Mouse (Mus musculus) embryonic facial prominence, embryonic 10.5 days (tissue): Measurements from ENCODE around the gene Comtd1. TPM values are rescaled to one million over a fixed set of nuclear protein-coding genes. Genes with fewer than 3 reads are reported as not detected.

Source experiments
- DNase-seq: peaks from one replicate; pipeline ENCODE4 v3.0.0-alpha.2; 2017; ENCODE audit warnings: low spot score
- H3K27ac ChIP-seq: fragments of 300-500 bp; sonication (generic); replicated peaks from 2 replicates; pipeline ENCODE4 v1.5.1; 2016; ENCODE audit warnings: mild to moderate bottlenecking
- H3K27me3 ChIP-seq: fragments of 300-500 bp; sonication (generic); replicated peaks from 2 replicates; pipeline ENCODE4 v1.6.1; 2016; ENCODE audit warnings: low read depth, mild to moderate bottlenecking; ENCODE audit not compliant: poor library complexity, severe bottlenecking
- H3K36me3 ChIP-seq: fragments of 300-500 bp; sonication (generic); replicated peaks from 2 replicates; pipeline ENCODE4 v1.6.1; 2016; ENCODE audit warnings: mild to moderate bottlenecking, moderate library complexity
- H3K4me1 ChIP-seq: fragments of 300-500 bp; sonication (generic); 2 replicates; pipeline ENCODE4 v1.6.1; 2016
- H3K4me3 ChIP-seq: fragments of 300-500 bp; sonication (generic); 2 replicates; pipeline ENCODE4 v1.5.1; 2016; ENCODE audit warnings: mild to moderate bottlenecking, moderate library complexity
- H3K9me3 ChIP-seq: fragments of 300-500 bp; sonication (generic); 2 replicates; pipeline ENCODE4 v1.6.1; 2016; ENCODE audit warnings: mild to moderate bottlenecking
- WGBS: fragments of 180-500 bp; shearing (Covaris S2); methylation state at CpG from one replicate; pipeline ENCODE4 v1.1.7; 2016; 5-methylcytosine and 5-hydroxymethylcytosine counted together
- polyA plus RNA-seq: library from polyadenylated mRNA; unstranded; fragments of >200 nt; fragmentation: Nextera tagmentation; extraction: Ambion mirVana; gene quantifications from 2 replicates; pipeline ENCODE4 v1.2.1, GENCODE M21; 2016

Comtd1 gene
- polyA plus RNA-seq: 17.4 and 18.3 TPM in 2 replicates

DNA sequence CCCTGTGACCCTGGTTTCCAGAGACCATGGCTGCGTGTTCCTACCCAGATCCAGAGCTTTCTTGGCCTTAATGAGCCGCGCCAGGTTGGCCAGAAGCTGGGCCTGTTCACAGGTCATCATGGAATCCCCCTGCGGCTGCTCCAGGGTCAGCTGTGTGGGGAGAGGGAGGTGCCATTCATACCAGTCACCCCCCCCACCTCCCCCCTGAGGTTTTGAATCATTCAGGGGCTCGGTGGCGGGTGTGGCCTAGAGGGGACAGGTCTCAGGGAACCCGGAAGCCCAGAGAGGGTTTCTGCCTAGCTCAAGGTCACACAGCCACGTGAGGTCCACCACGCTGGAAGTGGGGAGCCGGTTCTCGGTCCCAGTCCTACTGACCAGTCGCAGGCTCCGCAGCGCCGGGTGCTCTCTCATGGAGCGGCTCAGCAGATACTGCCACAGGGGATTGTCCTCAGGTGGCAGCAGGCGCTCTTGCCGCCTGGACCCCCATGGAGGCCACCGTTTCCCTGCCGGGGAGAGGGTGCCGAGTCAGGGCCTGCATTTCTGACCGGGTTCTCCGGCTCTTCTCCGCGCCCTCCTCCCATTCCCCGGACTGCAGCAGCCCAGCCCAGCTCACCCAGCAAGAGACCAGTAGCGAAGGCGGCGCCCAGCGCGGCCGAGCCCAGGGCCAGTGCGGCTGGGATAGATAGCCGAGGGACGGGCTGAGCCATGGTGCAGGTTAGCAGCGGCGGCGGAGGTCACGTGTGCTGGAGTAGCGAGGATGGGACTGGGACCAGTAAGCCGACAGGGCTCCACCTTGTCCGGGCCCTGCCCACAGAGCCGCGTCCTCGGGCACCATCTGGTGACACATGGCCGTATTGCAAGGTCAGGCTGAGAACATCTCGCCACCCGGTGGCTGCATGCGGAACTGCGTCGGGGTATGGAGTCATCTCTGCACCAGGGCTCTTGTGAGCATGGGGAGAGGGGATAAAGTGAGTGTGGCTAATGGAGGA lies at the start of gene Comtd1:
TSS of gene Comtd1 (minus strand) at position 812 of the 989 bp plus-strand sequence.
- H3K27ac ChIP-seq: peak within 1 kb of the TSS; percentile 82

DNA sequence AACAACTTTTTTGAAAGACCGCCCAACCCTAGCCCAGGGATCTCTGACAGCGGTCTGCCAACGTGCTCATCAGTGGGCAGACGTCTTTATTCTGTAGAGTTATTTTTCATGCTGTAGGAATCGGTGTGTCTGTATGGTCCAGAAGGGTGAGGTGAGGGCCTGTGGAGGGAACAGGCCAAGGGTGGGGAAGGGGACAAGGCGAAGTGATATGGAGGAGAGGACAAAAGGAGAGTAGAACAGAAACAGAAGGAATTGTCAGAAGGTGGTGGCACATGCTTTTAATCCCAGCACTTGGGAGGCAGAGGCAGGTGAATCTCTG lies 43.5 kb upstream of the Comtd1 start:
- H3K9me3 ChIP-seq: no peaks in the 10 kb centered on the region
- no peaks in the 10 kb centered on the region for H3K36me3 ChIP-seq
- 81% methylated on average over 6 of the region's 6 CpGs for WGBS
- H3K27ac ChIP-seq: peak overlapping the region; percentile 51; the same call in 1 of the 2 replicates
- no peaks in the 10 kb centered on the region for H3K27me3 ChIP-seq
- peaks cover 21% of the 10 kb centered on the region for H3K4me1 ChIP-seq
- no peak overlapping the region for H3K4me3 ChIP-seq
- DNase-seq: no peak

More for the DNA sequence above, at the start of gene Comtd1:
- DNase-seq: peak; percentile 97
- under 1% methylated on average over 51 of the region's 51 CpGs for WGBS
- H3K36me3 ChIP-seq: peaks cover 35% of the 10 kb centered on the region
- peak within 1 kb of the TSS; percentile 82 for H3K4me3 ChIP-seq
- no peaks in the 10 kb centered on the region for H3K27me3 ChIP-seq
- peaks cover 47% of the 10 kb centered on the region for H3K4me1 ChIP-seq
- H3K9me3 ChIP-seq: no peaks in the 10 kb centered on the region

DNA sequence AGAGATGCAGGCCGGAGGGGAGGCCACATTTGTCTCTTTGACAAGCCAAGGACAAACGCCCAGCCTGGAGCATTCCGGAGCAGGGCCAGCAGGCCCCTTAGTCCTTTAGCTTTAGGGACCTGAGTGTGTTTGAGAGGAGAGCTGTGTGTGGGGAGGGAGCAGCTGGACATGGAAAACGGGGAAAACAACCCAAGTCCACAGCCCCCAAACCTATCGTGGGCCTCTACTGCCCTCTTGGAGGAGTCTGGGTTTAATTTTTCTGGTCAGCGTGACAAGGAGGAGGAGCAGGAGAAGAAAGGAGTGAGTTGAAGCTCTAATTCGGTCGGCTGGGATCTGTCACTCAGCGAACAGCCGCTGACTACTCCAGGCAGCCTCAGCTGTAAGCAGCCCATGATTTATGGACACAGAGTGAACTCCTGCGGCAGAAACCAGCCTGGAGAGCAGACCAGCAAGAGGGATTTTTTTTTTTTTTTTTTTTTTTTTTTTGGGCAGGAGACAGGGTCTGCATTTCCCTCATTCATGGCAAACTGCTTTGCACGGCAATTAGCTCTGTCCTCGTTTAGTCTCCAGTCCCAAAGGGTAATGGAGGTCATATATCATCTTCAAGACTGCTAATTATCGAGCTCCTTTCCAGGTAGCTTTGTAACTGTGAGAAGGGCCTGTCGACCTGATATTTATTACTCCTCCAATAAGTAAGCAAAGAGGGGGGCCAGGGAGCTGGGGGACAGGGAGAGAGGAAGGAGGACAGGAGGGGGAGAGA lies 43.0 kb upstream of the Comtd1 start:
- Histone ChIP-seq H3K4me3 (no peak overlapping the region), H3K4me1 (peaks cover 21% of the 10 kb centered on the region), H3K36me3 (no peaks in the 10 kb centered on the region), H3K27ac (peak overlapping the region; percentile 51), H3K9me3 (no peaks in the 10 kb centered on the region), H3K27me3 (no peaks in the 10 kb centered on the region)
- DNase-seq: peak; percentile 58
- 36% methylated on average over 15 of the region's 15 CpGs for WGBS

DNA sequence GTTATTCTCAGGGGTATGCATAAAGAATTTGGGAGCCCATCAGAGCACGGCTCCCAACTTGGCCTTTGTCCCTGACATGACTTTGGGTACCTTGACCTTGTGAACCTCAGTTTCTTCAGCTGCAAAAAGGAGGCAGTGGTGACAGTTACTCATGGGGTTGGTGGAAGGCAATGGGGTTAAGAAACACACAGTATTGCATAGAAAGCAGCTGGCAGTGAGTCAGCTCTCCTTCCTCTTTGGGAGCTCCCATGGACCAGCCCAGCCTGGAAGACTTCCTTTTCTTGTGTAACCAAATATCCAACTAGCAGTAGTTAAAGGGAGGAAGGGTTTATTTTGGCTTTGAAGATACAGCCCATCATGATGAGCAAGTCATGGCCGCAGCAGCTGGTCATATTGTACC lies 41.7 kb upstream of the Comtd1 start:
- no peaks in the 10 kb centered on the region for H3K36me3 ChIP-seq
- DNase-seq: no peak
- H3K27me3 ChIP-seq: no peaks in the 10 kb centered on the region
- peaks cover 21% of the 10 kb centered on the region for H3K4me1 ChIP-seq
- no peak overlapping the region for H3K27ac ChIP-seq
- WGBS: 82% methylated on average over 2 of the region's 2 CpGs
- no peak overlapping the region for H3K4me3 ChIP-seq
- H3K9me3 ChIP-seq: no peaks in the 10 kb centered on the region

DNA sequence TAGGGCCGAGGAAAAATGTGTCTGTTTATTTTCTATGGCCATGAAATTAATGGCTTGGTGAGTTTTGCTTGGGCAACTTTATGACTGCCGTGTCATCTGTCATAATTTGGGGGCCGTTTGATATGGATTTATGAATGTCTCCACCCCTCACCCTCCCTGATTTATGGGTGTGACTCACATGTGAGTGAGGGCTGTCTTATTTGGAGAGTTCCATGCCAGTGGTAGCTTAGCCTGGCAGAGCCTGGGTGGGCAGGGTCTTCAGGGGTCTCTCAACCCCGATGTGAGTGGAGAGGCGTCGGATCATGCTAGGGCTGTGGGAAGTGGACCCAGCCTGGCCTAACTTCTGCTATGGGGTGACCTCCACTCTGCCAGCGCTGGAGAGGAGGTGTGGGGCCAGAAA lies 18.0 kb upstream of the Comtd1 start:
- DNase-seq: no peak
- Histone ChIP-seq H3K27ac (no peak overlapping the region), H3K9me3 (no peaks in the 10 kb centered on the region), H3K4me1 (peaks cover 12% of the 10 kb centered on the region), H3K36me3 (no peaks in the 10 kb centered on the region), H3K27me3 (no peaks in the 10 kb centered on the region), H3K4me3 (no peak overlapping the region)
- 78% methylated on average over 7 of the region's 7 CpGs for WGBS

DNA sequence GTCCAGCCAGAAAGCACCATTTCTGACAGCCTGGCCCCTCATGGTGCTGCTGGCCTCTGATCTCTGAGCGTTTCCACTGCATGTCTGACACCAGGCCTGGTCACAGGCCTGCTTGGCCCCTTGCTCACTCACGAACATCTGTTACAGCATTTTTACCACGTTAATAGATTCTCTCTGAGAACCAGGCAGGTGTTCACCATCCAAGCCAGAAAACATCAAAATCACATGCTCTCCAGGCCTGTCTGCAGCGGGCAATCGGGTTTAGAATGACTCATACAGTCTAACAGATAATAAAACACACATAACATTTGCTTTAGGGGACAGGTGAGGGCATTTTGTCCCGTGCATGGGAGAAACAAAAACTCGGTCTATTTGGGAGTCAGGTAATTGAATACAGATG lies 17.5 kb upstream of the Comtd1 start:
- DNase-seq: no peak
- Histone ChIP-seq H3K4me1 (peaks cover 12% of the 10 kb centered on the region), H3K9me3 (no peaks in the 10 kb centered on the region), H3K36me3 (no peaks in the 10 kb centered on the region), H3K4me3 (no peak overlapping the region), H3K27ac (no peak overlapping the region; the same call in 1 of the 2 replicates), H3K27me3 (no peaks in the 10 kb centered on the region)
- 47% methylated on average over 7 of the region's 7 CpGs for WGBS

DNA sequence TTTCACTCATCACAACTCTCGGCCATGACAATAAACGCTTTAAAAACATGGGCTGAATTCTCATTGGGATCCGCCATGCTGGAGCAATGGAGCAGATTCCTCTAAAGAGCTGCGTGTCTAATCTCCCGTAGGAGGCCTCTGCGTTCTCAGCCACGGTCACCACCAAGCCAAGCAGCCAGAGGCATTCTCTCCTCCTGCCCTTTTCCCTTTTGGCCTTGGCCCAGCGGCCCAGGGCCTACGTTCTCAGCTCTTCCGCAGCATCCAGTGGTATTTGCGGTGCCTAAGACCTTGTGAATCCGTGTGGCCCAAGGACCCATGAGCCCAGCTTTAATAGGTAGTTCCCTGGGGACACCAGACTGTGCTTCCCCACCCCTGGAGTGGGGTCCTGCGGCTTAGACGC lies 8.1 kb upstream of the Comtd1 start:
- Histone ChIP-seq H3K4me3 (no peak overlapping the region), H3K36me3 (no peaks in the 10 kb centered on the region), H3K9me3 (no peaks in the 10 kb centered on the region), H3K27ac (no peak overlapping the region), H3K27me3 (no peaks in the 10 kb centered on the region), H3K4me1 (peaks cover 37% of the 10 kb centered on the region)
- 83% methylated on average over 14 of the region's 14 CpGs for WGBS
- no peak for DNase-seq

DNA sequence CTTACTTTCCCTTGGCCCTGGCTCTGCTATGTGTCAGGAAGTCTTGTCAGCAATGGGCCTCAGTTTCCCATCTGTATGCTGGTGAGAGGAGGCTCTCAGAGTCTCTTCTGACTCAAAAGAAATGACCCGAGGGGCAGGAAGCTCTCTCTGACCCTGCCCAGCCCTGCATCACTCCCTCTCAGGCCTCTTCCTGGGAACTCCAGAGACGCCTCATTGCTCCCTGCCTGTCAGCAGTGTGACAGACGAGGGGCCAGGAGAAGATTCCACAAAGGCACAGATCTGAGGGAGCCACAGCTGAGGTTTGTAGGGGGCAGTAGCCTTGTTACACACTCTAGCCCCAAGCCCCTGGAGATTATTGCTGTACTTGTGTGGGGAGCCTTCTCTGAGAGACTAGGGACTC lies 7.2 kb upstream of the Comtd1 start:
- Histone ChIP-seq H3K9me3 (no peaks in the 10 kb centered on the region), H3K4me3 (no peak overlapping the region), H3K4me1 (peaks cover 43% of the 10 kb centered on the region), H3K27me3 (no peaks in the 10 kb centered on the region), H3K36me3 (no peaks in the 10 kb centered on the region), H3K27ac (peak overlapping the region; percentile 55; the same call in 1 of the 2 replicates)
- DNase-seq: no peak
- 22% methylated on average over 3 of the region's 3 CpGs for WGBS

DNA sequence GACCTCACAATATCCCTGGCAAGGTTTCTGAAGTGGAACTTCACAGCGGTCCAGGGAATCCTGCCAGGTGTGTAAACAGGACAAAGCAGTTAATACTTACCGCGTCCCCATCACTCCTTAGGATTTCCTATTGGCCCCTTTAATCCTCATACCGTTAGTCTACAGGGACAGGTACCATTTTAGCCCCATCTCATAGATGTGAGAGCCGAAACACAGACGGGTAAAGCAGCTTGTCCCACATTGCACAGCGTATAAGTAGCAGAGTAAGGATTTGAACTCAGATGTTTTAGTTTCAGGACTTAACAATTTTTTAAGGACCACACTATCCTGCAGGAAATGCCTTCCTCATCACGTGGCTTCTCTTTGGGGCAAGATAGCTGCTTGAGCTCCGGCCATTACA lies 5.5 kb upstream of the Comtd1 start:
- Histone ChIP-seq H3K4me3 (no peak overlapping the region), H3K9me3 (no peaks in the 10 kb centered on the region), H3K27ac (peak overlapping the region; percentile 83; the same call in 1 of the 2 replicates), H3K4me1 (peaks cover 51% of the 10 kb centered on the region), H3K36me3 (no peaks in the 10 kb centered on the region), H3K27me3 (no peaks in the 10 kb centered on the region)
- no peak for DNase-seq
- 81% methylated on average over 9 of the region's 9 CpGs for WGBS

DNA sequence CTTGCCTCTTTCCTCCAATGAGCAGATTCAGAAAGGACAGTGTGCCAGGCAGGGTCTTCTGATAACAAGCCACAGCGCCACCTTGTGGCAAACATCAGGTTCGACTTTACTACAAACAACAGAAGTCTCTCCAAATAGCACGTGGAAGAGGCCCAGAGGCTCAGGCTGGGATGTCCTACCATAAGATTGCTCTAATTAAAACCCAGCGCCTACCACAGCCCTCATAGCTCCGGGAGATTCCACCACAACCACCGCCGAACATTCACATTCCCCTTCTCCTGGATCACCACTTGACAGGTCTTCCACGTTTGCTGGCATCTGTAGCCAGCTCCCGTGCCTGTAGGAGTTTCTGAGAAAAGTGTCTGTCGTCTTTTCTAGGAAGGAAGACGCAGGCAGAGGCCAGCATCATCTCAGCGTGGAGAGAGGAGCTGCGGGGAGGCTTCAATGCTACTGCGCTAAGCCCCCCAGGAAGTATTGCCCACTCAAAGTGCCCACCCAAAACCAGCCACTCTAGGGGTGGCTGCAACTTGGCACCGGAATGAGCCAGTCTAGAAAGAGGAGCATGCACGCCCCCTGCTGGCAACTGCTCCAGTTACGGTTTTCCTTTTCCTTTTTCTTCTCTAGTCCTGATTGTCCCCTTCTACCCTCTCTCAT lies 4.8 kb upstream of the Comtd1 start:
- peak; percentile 89 for DNase-seq
- WGBS: 7% methylated on average over 17 of the region's 17 CpGs
- Histone ChIP-seq H3K4me1 (peaks cover 51% of the 10 kb centered on the region), H3K27ac (peak overlapping the region; percentile 83), H3K27me3 (no peaks in the 10 kb centered on the region), H3K9me3 (no peaks in the 10 kb centered on the region), H3K4me3 (peak overlapping the region; percentile 48), H3K36me3 (no peaks in the 10 kb centered on the region)

DNA sequence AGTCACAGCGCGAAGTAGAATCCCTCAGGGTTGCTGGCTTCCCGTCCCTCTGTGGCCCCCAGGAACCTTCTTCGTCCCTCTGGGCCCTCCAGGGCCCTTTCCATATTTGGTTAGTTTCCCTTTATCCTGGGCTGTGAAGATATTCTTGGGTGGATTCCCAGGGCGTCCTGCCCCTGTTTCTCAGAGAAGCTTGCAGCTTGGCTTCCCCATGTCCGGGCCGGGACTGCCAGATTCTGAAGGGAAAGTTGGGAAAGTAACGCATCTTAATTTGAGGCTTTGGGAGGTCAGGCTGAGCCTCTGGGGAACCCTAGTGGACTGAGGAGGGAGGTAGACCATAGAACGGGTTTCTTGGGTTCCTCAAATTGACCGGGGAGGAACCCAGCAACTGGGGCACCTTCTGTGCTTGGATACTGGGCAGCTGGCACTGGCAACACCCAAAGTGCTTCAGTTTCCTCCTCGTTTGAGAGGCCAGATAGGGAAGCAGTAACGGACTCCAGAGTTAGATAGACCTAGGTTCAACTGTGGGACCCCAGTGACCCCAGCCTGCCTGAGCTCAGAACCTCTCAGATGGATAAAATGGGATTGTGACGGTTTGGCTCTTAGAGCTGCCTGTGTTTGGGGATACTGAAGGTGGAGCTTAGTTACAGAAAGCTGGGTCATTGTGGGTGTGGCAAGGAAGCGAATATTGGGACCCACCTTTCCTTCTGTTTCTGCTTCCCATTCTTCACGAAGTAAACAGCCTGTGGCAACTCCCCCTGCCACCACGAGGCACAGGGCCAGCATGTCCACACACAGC lies 3.4 kb upstream of the Comtd1 start:
- Histone ChIP-seq H3K4me1 (peaks cover 65% of the 10 kb centered on the region), H3K4me3 (no peak overlapping the region), H3K9me3 (no peaks in the 10 kb centered on the region), H3K27ac (no peak overlapping the region), H3K27me3 (no peaks in the 10 kb centered on the region), H3K36me3 (no peaks in the 10 kb centered on the region)
- no peak for DNase-seq
- 84% methylated on average over 16 of the region's 16 CpGs for WGBS
